Mouse (Mus musculus) cerebellum, adult 9-10 months (tissue): ENCODE measurements around the gene Cdkn2d.
A peak's percentile ranks its signal among the peaks of the same experiment; 100 is the strongest.

Experiments used
- DNase-seq: peaks from one replicate; pipeline ENCODE4 v3.0.0; 2022

Cdkn2d gene

GRCm38 (mm10) chr9:21243826-21244427 is 47.3 kb downstream of the Cdkn2d start:
- peak; percentile 89 for DNase-seq

GRCm38 (mm10) chr9:21241343-21241742 is 49.9 kb downstream of the Cdkn2d start:
- peak; percentile 91 for DNase-seq

GRCm38 (mm10) chr9:21239465-21239848 is 51.8 kb downstream of the Cdkn2d start:
- DNase-seq = peak; percentile 44

- peak; percentile 78 for DNase-seq
Observed at GRCm38 (mm10) chr9:21238733-21239464, 52.3 kb downstream of the Cdkn2d start, which contains the start of gene Keap1. Gene Keap1, minus strand, starts transcription at chr9:21239361.
